Mouse (Mus musculus) activated CD4-positive, CD25-positive, alpha-beta regulatory T cell, adult 9 weeks (primary cell): ENCODE measurements around the gene Gm4779. TPM values are rescaled to one million over a fixed set of nuclear protein-coding genes. Genes with fewer than 3 reads are reported as not detected.

Experiments
- polyA plus RNA-seq: library from polyadenylated mRNA; unstranded; fragments of 100-300 nt; shearing (Covaris generic); gene quantifications from one replicate; pipeline ENCODE4 v1.2.1, GENCODE M21; 2017

Gene Gm4779
- not detected for polyA plus RNA-seq

DNA sequence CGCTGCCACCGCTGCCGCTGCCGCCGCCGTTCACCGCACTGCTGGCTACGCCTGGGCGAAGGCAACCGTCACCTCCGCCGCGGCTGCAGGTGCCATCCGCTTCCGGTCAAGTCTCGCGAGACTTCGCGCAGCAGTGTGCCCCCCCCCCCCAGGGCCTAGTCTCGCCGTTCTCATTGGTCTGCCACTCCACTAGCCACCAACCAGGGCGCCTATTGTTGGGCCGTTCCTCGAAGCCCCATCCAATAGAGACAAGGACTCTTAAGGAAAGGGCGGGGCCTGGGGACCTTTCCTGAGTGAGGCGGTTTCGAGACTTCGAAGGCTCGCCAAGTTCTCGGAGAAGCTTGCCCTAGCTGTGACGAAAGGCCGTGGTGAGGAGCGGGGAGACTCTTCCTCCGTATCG, at the start of gene Gm4779, which contains the start of gene 8030474K03Rik:
TSS of gene Gm4779 (minus strand) at position 82 of the 400 bp plus-strand sequence.
TSS of gene 8030474K03Rik (plus strand) at position 315 of the 400 bp plus-strand sequence.

Other genes starting within 250 kb of the Gm4779 start
- gene Ogt, start 154.4 kb downstream of the Gm4779 start, polyA plus RNA-seq, result 393 TPM
- gene Cxcr3, start 60.2 kb downstream of the Gm4779 start, polyA plus RNA-seq, result 260 TPM
- gene 8030474K03Rik, start 233 bp upstream of the Gm4779 start, polyA plus RNA-seq, result not detected
- 2.1 TPM for gene Nhsl2, start 55.0 kb upstream of the Gm4779 start, polyA plus RNA-seq